Mouse (Mus musculus): Measurements from ENCODE around the gene 6430628N08Rik. TPM values are rescaled to one million over a fixed set of nuclear protein-coding genes. Genes with fewer than 3 reads are reported as not detected.
A peak's percentile ranks its signal among the peaks of the same experiment; 100 is the strongest.

6430628N08Rik gene
- polyA plus RNA-seq, 1 experiment from 2014 or later, result 0.50 TPM

DNA sequence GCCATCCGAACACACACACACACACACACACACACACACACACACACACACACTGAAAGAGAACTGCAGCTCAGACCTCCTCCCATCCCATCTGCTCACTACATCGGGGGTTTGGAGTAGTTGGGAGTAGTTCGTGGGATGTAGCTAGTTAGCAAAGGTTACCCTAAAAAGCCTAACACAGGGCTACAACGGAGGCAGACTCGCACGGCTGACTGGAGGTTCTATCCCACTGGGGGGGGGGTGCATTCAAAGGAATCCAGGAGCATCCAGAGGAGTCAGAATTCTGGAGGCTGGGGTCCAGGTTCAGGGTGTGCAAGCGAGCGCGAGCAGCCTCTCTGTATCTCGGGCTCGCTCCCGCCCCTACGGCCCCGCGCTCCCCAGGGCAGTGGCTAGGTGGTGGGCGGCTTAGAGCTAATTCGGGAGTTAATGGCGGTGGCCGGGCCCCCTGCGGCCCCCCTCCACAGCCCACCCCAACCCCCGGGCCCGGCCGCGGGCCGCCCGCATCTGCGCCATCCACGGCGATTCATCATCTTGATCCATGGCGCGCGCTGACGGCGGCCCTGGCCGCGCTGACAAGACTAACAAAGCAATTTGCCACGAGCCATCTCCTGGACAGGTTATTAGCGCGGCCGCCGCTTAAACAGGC is 53.3 kb downstream of the 6430628N08Rik start:
- peaks cover 93% of the 10 kb centered on the region for H3K27me3 ChIP-seq
- WGBS, result under 1% methylated on average over 41 of the region's 41 CpGs
- no peaks in the 10 kb centered on the region for H3K36me3 ChIP-seq
- no peak overlapping the region for H3K27ac ChIP-seq (replicated peaks)
- no peaks in the 10 kb centered on the region for H3K9me3 ChIP-seq
- H3K4me2 ChIP-seq (replicated peaks), result peak overlapping the region; percentile 66
- H3K4me3 ChIP-seq, result peak overlapping the region; percentile 41
- H3K9ac ChIP-seq (replicated peaks), result peak overlapping the region; percentile 52
- H3K4me1 ChIP-seq, result peaks cover 31% of the 10 kb centered on the region
- ATAC-seq (ENCODE audit: low FRiP score, low read depth), result peak; percentile 45

Other genes with a start within 250 kb of the 6430628N08Rik start
- gene Cyp4b1, start 242.9 kb upstream of the 6430628N08Rik start, polyA plus RNA-seq (2016; fragmentation: Nextera tagmentation; extraction: Ambion mirVana), result 0.38 TPM in 1 of 2 replicates, not detected in the other
- gene Efcab14, start 152.9 kb upstream of the 6430628N08Rik start, polyA plus RNA-seq (2016; fragmentation: Nextera tagmentation; extraction: Ambion mirVana), result 30.1 and 30.6 TPM in 2 replicates
- 0.30 TPM in 1 of 2 replicates, not detected in the other for gene Tex38, start 109.6 kb upstream of the 6430628N08Rik start, polyA plus RNA-seq (2016; fragmentation: Nextera tagmentation; extraction: Ambion mirVana)
- 41.3 and 44.2 TPM in 2 replicates for gene Atpaf1, start 105.9 kb upstream of the 6430628N08Rik start, polyA plus RNA-seq (2016; fragmentation: Nextera tagmentation; extraction: Ambion mirVana)
- gene Mob3c, start 62.6 kb upstream of the 6430628N08Rik start, polyA plus RNA-seq (2016; fragmentation: Nextera tagmentation; extraction: Ambion mirVana), result 4.6 and 6.3 TPM in 2 replicates
- gene Mknk1, start 51.5 kb upstream of the 6430628N08Rik start, polyA plus RNA-seq (2016; fragmentation: Nextera tagmentation; extraction: Ambion mirVana), result 28.0 and 30.1 TPM in 2 replicates
- not detected in 2 replicates for gene Kncn, start 6.3 kb upstream of the 6430628N08Rik start, polyA plus RNA-seq (2016; fragmentation: Nextera tagmentation; extraction: Ambion mirVana)
- gene Dmbx1, start 49.3 kb downstream of the 6430628N08Rik start, polyA plus RNA-seq (2016; fragmentation: Nextera tagmentation; extraction: Ambion mirVana), result 18.2 and 18.3 TPM in 2 replicates
- 4.5 and 5.5 TPM in 2 replicates for gene Faah, start 127.3 kb downstream of the 6430628N08Rik start, polyA plus RNA-seq (2016; fragmentation: Nextera tagmentation; extraction: Ambion mirVana)
- 20.4 and 20.7 TPM in 2 replicates for gene Nsun4, start 163.2 kb downstream of the 6430628N08Rik start, polyA plus RNA-seq (2016; fragmentation: Nextera tagmentation; extraction: Ambion mirVana)
- 371 and 380 TPM in 2 replicates for gene Uqcrh, start 184.4 kb downstream of the 6430628N08Rik start, polyA plus RNA-seq (2016; fragmentation: Nextera tagmentation; extraction: Ambion mirVana)
- 69.6 and 71.2 TPM in 2 replicates for gene Lrrc41, start 184.6 kb downstream of the 6430628N08Rik start, polyA plus RNA-seq (2016; fragmentation: Nextera tagmentation; extraction: Ambion mirVana)
- gene Rad54l, start 233.0 kb downstream of the 6430628N08Rik start, polyA plus RNA-seq (2016; fragmentation: Nextera tagmentation; extraction: Ambion mirVana), result 44.8 and 46.5 TPM in 2 replicates
- 60.9 and 67.9 TPM in 2 replicates for gene Pomgnt1, start 233.2 kb downstream of the 6430628N08Rik start, polyA plus RNA-seq (2016; fragmentation: Nextera tagmentation; extraction: Ambion mirVana)